Mouse (Mus musculus) left cerebral cortex, postnatal 36 days (tissue): ENCODE data around the gene Dis3l2. TPM values are rescaled to one million over a fixed set of nuclear protein-coding genes. Genes with fewer than 3 reads are reported as not detected.

ENCODE experiments used
- DNase-seq, 2 experiments: peaks; one replicate each; pipeline ENCODE4 v3.0.0; 2021 to 2022; ENCODE audit warnings: low spot score in 2 of 2, mixed read lengths in 1 of 2
- intact Hi-C: fragments of 180-260 bp; cut with DNase I; formaldehyde crosslinking; loops from one replicate; pipeline ENCODE4 v1.15.1; 2025
- total RNA-seq, 2 experiments: library from RNA; stranded (reverse); gene quantifications; 2 replicates each; pipeline ENCODE4 v1.2.3; 2021

Dis3l2 gene
- total RNA-seq, 2 experiments from 2014 or later = 27.2 to 28.4 TPM

GRCm38 (mm10) chr1:86713054-86713453 lies 9.4 kb downstream of the Dis3l2 start:
- intact Hi-C loops = no loop called here
- DNase-seq = no peak

GRCm38 (mm10) chr1:86718190-86718589 lies 14.6 kb downstream of the Dis3l2 start:
- no peak for DNase-seq
- intact Hi-C loops = no loop called here

GRCm38 (mm10) chr1:86719391-86719790 lies 15.8 kb downstream of the Dis3l2 start:
- intact Hi-C loops = no loop called here
- no peak for DNase-seq

GRCm38 (mm10) chr1:86733160-86733821 lies 29.7 kb downstream of the Dis3l2 start:
- DNase-seq = no peak

GRCm38 (mm10) chr1:86736414-86736813 lies 32.8 kb downstream of the Dis3l2 start:
- DNase-seq = no peak
- intact Hi-C loops = no loop called here

More at GRCm38 (mm10) chr1:86733160-86733821, 29.7 kb downstream of the Dis3l2 start:
- intact Hi-C loops = no loop called here

GRCm38 (mm10) chr1:86742896-86743295 lies 39.3 kb downstream of the Dis3l2 start:
- intact Hi-C loops = no loop called here
- no peak for DNase-seq

GRCm38 (mm10) chr1:86747034-86747433 lies 43.4 kb downstream of the Dis3l2 start:
- intact Hi-C loops = no loop called here
- no peak for DNase-seq

- DNase-seq = no peak
- intact Hi-C loops = no loop called here
Measured at GRCm38 (mm10) chr1:86750094-86750493, 46.5 kb downstream of the Dis3l2 start.

- intact Hi-C loops = no loop called here
- DNase-seq = no peak
Measured at GRCm38 (mm10) chr1:86753416-86753815, 49.8 kb downstream of the Dis3l2 start.

GRCm38 (mm10) chr1:86754335-86754734 lies 50.7 kb downstream of the Dis3l2 start:
- intact Hi-C loops = no loop called here
- DNase-seq = no peak

- no peak for DNase-seq
Measured at GRCm38 (mm10) chr1:86758091-86758490, 54.5 kb downstream of the Dis3l2 start.

GRCm38 (mm10) chr1:86762161-86762560 lies 58.6 kb downstream of the Dis3l2 start:
- intact Hi-C loops = no loop called here
- no peak for DNase-seq

More at GRCm38 (mm10) chr1:86758091-86758490, 54.5 kb downstream of the Dis3l2 start:
- intact Hi-C loops = no loop called here

GRCm38 (mm10) chr1:86801241-86801640 lies 97.6 kb downstream of the Dis3l2 start:
- intact Hi-C loops = no loop called here
- no peak for DNase-seq

GRCm38 (mm10) chr1:86811756-86812155 lies 108.1 kb downstream of the Dis3l2 start:
- DNase-seq = no peak
- intact Hi-C loops = no loop called here

GRCm38 (mm10) chr1:86822266-86822665 lies 118.7 kb downstream of the Dis3l2 start:
- intact Hi-C loops = no loop called here
- no peak for DNase-seq

- peak; percentile 9 to 16 for DNase-seq
Measured at GRCm38 (mm10) chr1:86834351-86834987, 130.9 kb downstream of the Dis3l2 start.

GRCm38 (mm10) chr1:86834988-86835387 lies 131.4 kb downstream of the Dis3l2 start:
- intact Hi-C loops = no loop called here
- no peak for DNase-seq

More at GRCm38 (mm10) chr1:86834351-86834987, 130.9 kb downstream of the Dis3l2 start:
- intact Hi-C loops = no loop called here

- no peak for DNase-seq
- intact Hi-C loops = no loop called here
Measured at GRCm38 (mm10) chr1:86850754-86851153, 147.1 kb downstream of the Dis3l2 start.

- intact Hi-C loops = no loop called here
- DNase-seq = no peak
Measured at GRCm38 (mm10) chr1:86858876-86859275, 155.3 kb downstream of the Dis3l2 start.

GRCm38 (mm10) chr1:86859371-86859770 lies 155.8 kb downstream of the Dis3l2 start:
- intact Hi-C loops = no loop called here
- no peak for DNase-seq

GRCm38 (mm10) chr1:86873745-86874144 lies 170.1 kb downstream of the Dis3l2 start:
- no peak for DNase-seq

More at GRCm38 (mm10) chr1:86873745-86874144, 170.1 kb downstream of the Dis3l2 start:
- intact Hi-C loops = no loop called here
